Comparison of ENCODE assay signal across 13 mouse cellular contexts in the genomic region with DNA sequence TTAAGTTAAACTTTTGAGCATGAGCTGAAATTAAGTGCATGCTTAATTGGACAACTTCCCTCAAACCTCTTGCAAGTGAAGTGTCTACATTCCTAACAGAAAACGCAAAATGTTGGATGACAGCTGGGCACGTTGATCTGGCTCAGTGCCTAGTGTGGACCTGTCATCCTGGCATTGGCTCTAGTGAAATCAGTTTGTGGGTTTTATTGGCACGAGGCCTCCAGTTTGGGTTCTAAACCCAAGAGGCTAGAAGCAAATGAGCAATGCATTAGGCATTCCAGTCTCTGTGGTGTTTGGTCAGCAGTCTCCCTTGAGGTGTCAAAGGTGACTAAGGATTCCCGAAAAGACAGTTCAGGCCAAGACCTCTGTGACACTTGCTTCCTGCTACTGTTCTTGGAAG.
DNase-seq lines count a peak whose midpoint lies in the region; ATAC-seq and TF ChIP-seq lines count a peak whose summit lies in the region.
"Had no signal": no experiment of that assay in that cellular context is flagged by ENCODE, and none has a peak within 500 bp of the region (broad histone marks: within the 10 kb centered on the region; RNA-seq: fewer than 3 reads in every experiment).

No protein-coding gene starts in this region.

- peak overlapping the region; percentile 25 for H3K4me2 ChIP-seq in heart, embryonic 13.5 days
- H3K4me2 ChIP-seq: embryonic facial prominence, embryonic 12.5 days; limb, embryonic 12.5 days; neural tube, embryonic 12.5 days had no signal

- H3K4me1 ChIP-seq in heart, embryonic 13.5 days, result peaks cover 12% of the 10 kb centered on the region
- no peaks in the 10 kb centered on the region; the same call in 1 of the 2 replicates for H3K4me1 ChIP-seq in lung, adult 2 months (ENCODE audit: control insufficient read depth, insufficient read depth, low read length)
- H3K4me1 ChIP-seq: embryonic facial prominence, embryonic 12.5 days; limb, embryonic 12.5 days; neural tube, embryonic 12.5 days had no signal

- WGBS in heart, embryonic 13.5 days, result 40% methylated on average over 4 of the region's 4 CpGs
- 36% methylated on average over 4 of the region's 4 CpGs for WGBS in lung, adult 2 months

- H3K27me3 ChIP-seq in heart, embryonic 13.5 days (replicated peaks), result no peaks in the 10 kb centered on the region
- H3K27me3 ChIP-seq: embryonic facial prominence, embryonic 12.5 days; limb, embryonic 12.5 days; neural tube, embryonic 12.5 days had no signal

- TF ChIP-seq CTCF in lung, adult 2 months (IDR thresholded peaks at IDR 0.05; ENCODE audit: insufficient read depth, low read length), result no peak

- H3K36me3 ChIP-seq in heart, embryonic 13.5 days, result peaks cover 8% of the 10 kb centered on the region; the same call in 1 of the 2 replicates
- H3K36me3 ChIP-seq: embryonic facial prominence, embryonic 12.5 days; limb, embryonic 12.5 days; neural tube, embryonic 12.5 days had no signal

- peak; percentile 36 to 44 for DNase-seq in adrenal gland, adult (ENCODE audit: inconsistent age in 2 of 2, low spot score in 1 of 2)
- no peak for DNase-seq in adrenal gland, adult 18-20 months (ENCODE audit: low spot score in 2 of 2)
- DNase-seq in heart, adult 11 months, result no peak
- DNase-seq in lung, postnatal 10 days, result peak; percentile 6
- no peak for DNase-seq in lung, adult 2 months
- DNase-seq in heart, postnatal 4 days, result peak; percentile 27
- no peak for DNase-seq in embryo, embryonic 11 days
- DNase-seq: gastrocnemius, postnatal 14 days; thymus, postnatal 25 days had no signal

- no peak overlapping the region for H3K27ac ChIP-seq in heart, embryonic 13.5 days (replicated peaks)
- H3K27ac ChIP-seq: embryonic facial prominence, embryonic 12.5 days; limb, embryonic 12.5 days; neural tube, embryonic 12.5 days had no signal

- ATAC-seq in heart, embryonic 13.5 days (ENCODE audit: extremely low read depth, insufficient number of reproducible peaks, low FRiP score, low TSS enrichment), result no peak

- no peak overlapping the region for H3K9ac ChIP-seq in heart, embryonic 13.5 days
- H3K9ac ChIP-seq: embryonic facial prominence, embryonic 12.5 days; limb, embryonic 12.5 days; neural tube, embryonic 12.5 days had no signal

- no peak overlapping the region for H3K4me3 ChIP-seq in heart, embryonic 13.5 days
- H3K4me3 ChIP-seq in lung, adult 2 months (replicated peaks; ENCODE audit: extremely low read depth, low read depth, low read length), result no peak overlapping the region
- H3K4me3 ChIP-seq: embryonic facial prominence, embryonic 12.5 days; limb, embryonic 12.5 days; neural tube, embryonic 12.5 days had no signal

- TF ChIP-seq POLR2A in lung, adult 2 months (IDR thresholded peaks at IDR 0.05; ENCODE audit: borderline replicate concordance, extremely low read depth, low read depth, low read length), result no peak

- H3K9me3 ChIP-seq in heart, embryonic 13.5 days, result peaks cover 5% of the 10 kb centered on the region; the same call in 1 of the 2 replicates
- H3K9me3 ChIP-seq: embryonic facial prominence, embryonic 12.5 days; limb, embryonic 12.5 days; neural tube, embryonic 12.5 days had no signal

Comparison
In these comparisons a context has a peak if more than half of its experiments do, and no peak if none do; other contexts are left out.
1. DNase-seq: peak in adrenal gland, adult (2 of 2), lung, postnatal 10 days (single experiment) and heart, postnatal 4 days (single experiment); none in adrenal gland, adult 18-20 months (0 of 2), heart, adult 11 months (single experiment), lung, adult 2 months (single experiment) and embryo, embryonic 11 days (single experiment).